Mouse (Mus musculus): ENCODE measurements at regions not wholly inside any gene's neighbourhood (a gene's known extent, or its start where the extent isn't known, plus 50 kb on each side); places are given as distances from the start of the nearest gene placed in this dataset.

DNA sequence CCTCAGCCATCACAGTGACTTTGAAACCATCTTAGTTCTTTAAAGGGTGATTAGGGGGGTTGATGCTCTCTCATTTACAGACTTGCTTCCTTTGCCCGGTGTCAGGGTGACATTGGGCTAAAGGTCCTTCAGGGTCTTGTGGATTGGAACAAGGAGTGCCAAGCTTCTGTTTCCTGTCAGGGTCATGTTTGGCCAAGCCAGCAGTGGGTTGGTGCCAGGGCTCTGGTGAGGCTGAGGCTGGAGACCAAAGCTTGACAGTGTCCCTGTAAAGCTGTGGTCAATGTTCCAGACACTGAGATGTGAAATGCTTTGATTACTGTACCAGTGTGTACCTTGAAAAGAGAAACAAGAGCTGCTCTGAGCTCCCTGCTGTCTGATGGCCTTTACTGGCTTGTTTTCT is 150.8 kb upstream of the Fam3c start:
- no peaks in the 10 kb centered on the region for H3K9me3 ChIP-seq (replicated peaks; ENCODE audit: control insufficient read depth, low read length)
- TF ChIP-seq CTCF (IDR thresholded peaks at IDR 0.05; ENCODE audit: low read depth) (no peak), EP300 (IDR thresholded peaks at IDR 0.05; ENCODE audit: low read depth) (no peak)
- no peak for DNase-seq (ENCODE audit: low spot score)
- H3K27ac ChIP-seq (ENCODE audit: low read depth) = no peak overlapping the region
- no peaks in the 10 kb centered on the region for H3K36me3 ChIP-seq (replicated peaks; ENCODE audit: control insufficient read depth, insufficient read depth, low read length)
- no peaks in the 10 kb centered on the region for H3K27me3 ChIP-seq (ENCODE audit: control insufficient read depth, insufficient read depth, low read length)
- ATAC-seq (ENCODE audit: insufficient read depth, low read depth) = no peak
- H3K4me2 ChIP-seq (ENCODE audit: low read depth, low read length) = no peak overlapping the region
- H3K4me1 ChIP-seq (ENCODE audit: control insufficient read depth, insufficient read depth) = no peaks in the 10 kb centered on the region
- no peak overlapping the region for H3K4me3 ChIP-seq (ENCODE audit: low read depth, low read length)
- H3K9ac ChIP-seq (replicated peaks; ENCODE audit: low read depth, low read length) = no peak overlapping the region
- 71% methylated on average over 1 of the region's 1 CpGs for WGBS

DNA sequence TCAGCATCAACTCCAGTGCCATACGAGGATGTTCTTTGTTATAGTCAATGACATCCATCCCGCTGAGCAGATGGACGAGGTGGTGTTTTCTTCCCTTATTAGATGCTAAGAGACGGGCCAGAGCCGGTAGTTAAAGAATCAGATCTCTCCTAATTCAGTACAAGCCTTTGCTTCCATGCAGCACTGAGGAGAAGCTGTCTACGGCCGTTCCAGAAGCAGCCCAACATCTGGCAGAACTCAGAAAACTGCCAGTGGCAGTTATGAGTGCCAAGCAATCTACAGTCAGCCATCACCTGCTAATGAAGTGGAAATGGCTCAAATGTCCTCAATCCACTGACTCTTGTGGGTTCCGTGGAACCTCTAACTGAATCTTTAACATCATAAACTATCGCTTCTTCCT is 141.3 kb upstream of the Fam3c start:
- Histone ChIP-seq H3K4me3 (ENCODE audit: low read depth, low read length) (no peak overlapping the region), H3K4me1 (ENCODE audit: control insufficient read depth, insufficient read depth) (no peaks in the 10 kb centered on the region), H3K4me2 (ENCODE audit: low read depth, low read length) (no peak overlapping the region), H3K9me3 (replicated peaks; ENCODE audit: control insufficient read depth, low read length) (no peaks in the 10 kb centered on the region), H3K36me3 (replicated peaks; ENCODE audit: control insufficient read depth, insufficient read depth, low read length) (no peaks in the 10 kb centered on the region), H3K9ac (replicated peaks; ENCODE audit: low read depth, low read length) (no peak overlapping the region), H3K27ac (ENCODE audit: low read depth) (no peak overlapping the region), H3K27me3 (ENCODE audit: control insufficient read depth, insufficient read depth, low read length) (no peaks in the 10 kb centered on the region)
- DNase-seq (ENCODE audit: low spot score) (no peak), ATAC-seq (ENCODE audit: insufficient read depth, low read depth) (no peak)
- 71% methylated on average over 9 of the region's 9 CpGs for WGBS
- no peak for TF ChIP-seq EP300 (IDR thresholded peaks at IDR 0.05; ENCODE audit: low read depth)

DNA sequence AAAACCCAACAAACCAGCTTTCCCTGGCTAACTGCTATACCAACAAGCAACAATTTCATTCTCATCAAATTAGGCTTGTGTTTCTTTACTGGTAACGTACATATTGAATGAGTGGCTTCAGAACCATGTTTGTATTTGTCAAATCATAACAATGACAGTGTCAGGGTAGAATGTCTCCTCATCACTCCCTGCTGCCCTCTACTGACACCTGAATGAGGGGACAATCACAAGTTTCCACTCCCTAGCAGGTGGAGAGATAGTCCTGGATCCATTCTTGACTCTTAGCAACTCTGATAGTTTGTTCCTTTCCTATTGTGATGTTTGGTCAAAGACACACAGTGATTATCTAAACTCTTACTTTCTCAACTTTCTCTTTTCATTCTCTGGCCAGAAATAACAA is 140.4 kb upstream of the Fam3c start:
- H3K4me3 ChIP-seq (ENCODE audit: low read depth, low read length) = no peak overlapping the region
- H3K27ac ChIP-seq (ENCODE audit: low read depth) = no peak overlapping the region
- H3K9ac ChIP-seq (replicated peaks; ENCODE audit: low read depth, low read length) = no peak overlapping the region
- no peaks in the 10 kb centered on the region for H3K4me1 ChIP-seq (ENCODE audit: control insufficient read depth, insufficient read depth)
- TF ChIP-seq CTCF (IDR thresholded peaks at IDR 0.05; ENCODE audit: low read depth) = peak; percentile 11; the same call in 1 of the 2 replicates
- no peak for TF ChIP-seq EP300 (IDR thresholded peaks at IDR 0.05; ENCODE audit: low read depth)
- DNase-seq (ENCODE audit: low spot score) (no peak), ATAC-seq (ENCODE audit: insufficient read depth, low read depth) (no peak)
- WGBS = 84% methylated on average over 1 of the region's 1 CpGs
- H3K27me3 ChIP-seq (ENCODE audit: control insufficient read depth, insufficient read depth, low read length) = no peaks in the 10 kb centered on the region
- no peaks in the 10 kb centered on the region for H3K9me3 ChIP-seq (replicated peaks; ENCODE audit: control insufficient read depth, low read length)
- no peaks in the 10 kb centered on the region for H3K36me3 ChIP-seq (replicated peaks; ENCODE audit: control insufficient read depth, insufficient read depth, low read length)
- no peak overlapping the region for H3K4me2 ChIP-seq (ENCODE audit: low read depth, low read length)

DNA sequence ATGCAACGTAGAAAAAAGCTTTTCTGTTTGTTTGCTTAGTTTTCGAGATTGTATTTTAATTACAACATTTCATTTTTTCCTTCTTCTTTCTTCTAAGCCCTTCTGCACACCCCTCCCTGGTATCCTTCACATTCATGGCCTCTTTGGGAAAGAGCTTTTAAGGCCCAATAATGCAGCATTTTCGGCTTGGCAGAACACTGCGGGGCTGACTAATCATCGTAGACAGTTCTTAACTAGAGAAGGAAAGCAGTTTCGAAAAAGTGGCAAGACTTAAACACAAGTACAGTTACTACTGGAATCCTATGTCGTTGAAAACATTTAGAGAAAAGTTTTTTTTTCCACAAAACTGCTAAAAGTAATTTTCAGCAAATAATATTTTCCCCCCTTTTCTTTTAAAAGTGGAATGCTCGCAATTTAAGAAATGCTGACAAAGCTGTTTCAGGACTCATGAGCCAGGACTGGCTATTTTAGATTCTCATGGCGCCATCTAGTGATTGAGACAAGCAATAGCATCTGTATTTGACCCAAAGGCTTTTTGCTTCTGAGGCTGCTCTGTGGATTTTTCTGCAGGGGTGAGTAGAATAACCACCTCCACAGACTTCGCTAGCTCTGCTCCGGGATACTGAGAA is 137.7 kb upstream of the Fam3c start:
- peak; percentile 44; the same call in 1 of the 2 replicates for ATAC-seq (ENCODE audit: insufficient read depth, low read depth)
- peak overlapping the region; percentile 26; the same call in 1 of the 2 replicates for H3K4me2 ChIP-seq (ENCODE audit: low read depth, low read length)
- no peaks in the 10 kb centered on the region for H3K27me3 ChIP-seq (ENCODE audit: control insufficient read depth, insufficient read depth, low read length)
- no peak overlapping the region for H3K27ac ChIP-seq (ENCODE audit: low read depth)
- 36% methylated on average over 11 of the region's 11 CpGs for WGBS
- H3K36me3 ChIP-seq (replicated peaks; ENCODE audit: control insufficient read depth, insufficient read depth, low read length) = no peaks in the 10 kb centered on the region
- H3K9me3 ChIP-seq (replicated peaks; ENCODE audit: control insufficient read depth, low read length) = no peaks in the 10 kb centered on the region
- H3K9ac ChIP-seq (replicated peaks; ENCODE audit: low read depth, low read length) = no peak overlapping the region
- TF ChIP-seq CTCF (IDR thresholded peaks at IDR 0.05; ENCODE audit: low read depth) (peak; percentile 76), EP300 (IDR thresholded peaks at IDR 0.05; ENCODE audit: low read depth) (no peak)
- peak; percentile 66 for DNase-seq (ENCODE audit: low spot score)
- H3K4me1 ChIP-seq (ENCODE audit: control insufficient read depth, insufficient read depth) = no peaks in the 10 kb centered on the region
- H3K4me3 ChIP-seq (ENCODE audit: low read depth, low read length) = 0 out of 2 replicates have a peak overlapping the region, but pooled peaks have one; percentile 20

DNA sequence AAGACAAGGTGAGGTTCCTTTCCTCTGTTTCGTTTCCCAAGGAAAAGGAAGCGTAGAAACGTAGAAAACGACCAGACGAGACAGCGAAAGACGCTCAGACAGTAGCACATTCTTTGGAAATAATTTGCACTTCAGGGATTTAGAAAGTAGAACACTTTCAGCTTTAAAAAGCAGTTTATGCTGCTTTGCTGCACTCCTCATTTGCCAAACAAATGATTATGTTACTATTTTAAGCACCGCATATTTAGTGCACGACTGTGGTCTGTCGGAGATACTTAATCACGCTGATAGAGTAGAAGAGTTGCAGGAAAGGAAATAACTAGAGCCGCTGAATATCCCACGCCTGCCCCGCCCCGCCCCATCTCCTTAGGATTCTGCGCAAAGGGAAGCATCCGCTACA is 136.9 kb upstream of the Fam3c start:
- H3K9ac ChIP-seq (replicated peaks; ENCODE audit: low read depth, low read length) = no peak overlapping the region
- TF ChIP-seq EP300 (IDR thresholded peaks at IDR 0.05; ENCODE audit: low read depth) = no peak
- no peak for TF ChIP-seq CTCF (IDR thresholded peaks at IDR 0.05; ENCODE audit: low read depth)
- peak overlapping the region; percentile 1; the same call in 1 of the 2 replicates for H3K4me2 ChIP-seq (ENCODE audit: low read depth, low read length)
- no peak for ATAC-seq (ENCODE audit: insufficient read depth, low read depth)
- no peaks in the 10 kb centered on the region for H3K9me3 ChIP-seq (replicated peaks; ENCODE audit: control insufficient read depth, low read length)
- DNase-seq (ENCODE audit: low spot score) = no peak
- H3K4me1 ChIP-seq (ENCODE audit: control insufficient read depth, insufficient read depth) = no peaks in the 10 kb centered on the region
- no peak overlapping the region for H3K27ac ChIP-seq (ENCODE audit: low read depth)
- H3K27me3 ChIP-seq (ENCODE audit: control insufficient read depth, insufficient read depth, low read length) = no peaks in the 10 kb centered on the region
- no peaks in the 10 kb centered on the region for H3K36me3 ChIP-seq (replicated peaks; ENCODE audit: control insufficient read depth, insufficient read depth, low read length)
- WGBS = 53% methylated on average over 17 of the region's 17 CpGs
- no peak overlapping the region for H3K4me3 ChIP-seq (ENCODE audit: low read depth, low read length)

DNA sequence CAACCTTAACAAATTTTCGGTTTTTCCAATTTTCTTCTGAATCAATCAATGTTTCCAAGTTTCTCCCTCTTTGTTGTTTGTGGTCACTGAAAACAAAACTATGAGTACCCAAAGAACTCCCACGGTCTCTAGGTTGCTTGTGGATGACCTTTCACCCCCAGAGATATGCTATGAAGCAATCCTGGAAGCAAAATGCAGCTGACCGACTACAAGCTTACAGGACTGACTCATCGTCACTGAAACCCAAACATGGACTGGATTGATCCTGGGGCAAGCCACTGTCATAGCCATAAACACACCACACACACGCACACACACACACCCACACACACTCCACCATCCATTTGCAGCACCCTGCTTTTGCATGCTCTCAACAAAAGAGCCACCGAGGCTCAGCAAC is 134.7 kb upstream of the Fam3c start:
- no peaks in the 10 kb centered on the region for H3K36me3 ChIP-seq (replicated peaks; ENCODE audit: control insufficient read depth, insufficient read depth, low read length)
- no peak for TF ChIP-seq EP300 (IDR thresholded peaks at IDR 0.05; ENCODE audit: low read depth)
- no peak for TF ChIP-seq CTCF (IDR thresholded peaks at IDR 0.05; ENCODE audit: low read depth)
- WGBS = 78% methylated on average over 6 of the region's 6 CpGs
- H3K4me2 ChIP-seq (ENCODE audit: low read depth, low read length) = no peak overlapping the region
- H3K4me3 ChIP-seq (ENCODE audit: low read depth, low read length) = no peak overlapping the region
- ATAC-seq (ENCODE audit: insufficient read depth, low read depth) (no peak), DNase-seq (ENCODE audit: low spot score) (no peak)
- H3K27me3 ChIP-seq (ENCODE audit: control insufficient read depth, insufficient read depth, low read length) = no peaks in the 10 kb centered on the region
- H3K27ac ChIP-seq (ENCODE audit: low read depth) = no peak overlapping the region
- no peaks in the 10 kb centered on the region for H3K9me3 ChIP-seq (replicated peaks; ENCODE audit: control insufficient read depth, low read length)
- H3K4me1 ChIP-seq (ENCODE audit: control insufficient read depth, insufficient read depth) = no peaks in the 10 kb centered on the region
- H3K9ac ChIP-seq (replicated peaks; ENCODE audit: low read depth, low read length) = no peak overlapping the region

Data from heart, postnatal 0 days (tissue).